Mouse (Mus musculus) testis, adult 2 months (tissue): ENCODE data around the gene Nanog.

ENCODE experiments used
- CTCF ChIP-seq: fragments of 200-500 bp; IDR thresholded peaks from 2 replicates; pipeline ENCODE4 v1.5.1; 2012; ENCODE audit warnings: low read depth, mild to moderate bottlenecking, inconsistent platforms, low read length, moderate library complexity; ENCODE audit not compliant: control insufficient read depth, insufficient read depth, insufficient replicate concordance
- POLR2A ChIP-seq: fragments of 200-500 bp; IDR thresholded peaks from 2 replicates; pipeline ENCODE4 v1.6.1; 2012; ENCODE audit warnings: low read depth, mild to moderate bottlenecking, inconsistent platforms, low read length, moderate library complexity; ENCODE audit not compliant: control insufficient read depth

DNA sequence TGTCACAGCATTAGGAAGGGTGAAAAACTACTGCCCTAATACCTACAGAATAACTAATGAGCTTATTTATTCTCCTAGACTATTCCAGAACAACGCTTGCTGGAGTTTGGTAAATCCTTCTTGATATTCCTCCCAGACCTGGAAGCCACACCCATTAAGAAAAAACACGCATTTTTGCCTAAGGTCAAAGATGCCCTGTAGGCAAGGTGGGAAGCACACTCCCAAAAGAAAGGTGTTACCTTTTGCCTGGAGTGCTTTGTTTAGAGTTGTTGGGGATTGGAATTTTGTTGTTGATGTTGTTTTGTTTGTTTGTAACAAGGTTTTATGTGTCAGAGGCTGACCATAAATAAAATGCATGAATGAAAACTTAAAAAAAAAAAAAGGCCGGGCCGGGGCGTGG, 17.2 kb upstream of the Nanog start:
- TF ChIP-seq POLR2A (no peak), CTCF (no peak)
